Mouse (Mus musculus) gastrocnemius, adult 18-20 months (tissue): Measurements from ENCODE around the gene Gpr62. TPM values are rescaled to one million over a fixed set of nuclear protein-coding genes. Genes with fewer than 3 reads are reported as not detected.

ENCODE experiments used
- DNase-seq: peaks from one replicate; pipeline ENCODE4 v3.0.0; 2021; ENCODE audit warnings: low spot score
- total RNA-seq, 2 experiments: library from RNA; stranded (reverse); gene quantifications; 2 replicates each; pipeline ENCODE4 v1.2.3; 2021

Gpr62 gene
- total RNA-seq, 2 experiments from 2014 or later: 0.14 to 0.21 TPM

DNA sequence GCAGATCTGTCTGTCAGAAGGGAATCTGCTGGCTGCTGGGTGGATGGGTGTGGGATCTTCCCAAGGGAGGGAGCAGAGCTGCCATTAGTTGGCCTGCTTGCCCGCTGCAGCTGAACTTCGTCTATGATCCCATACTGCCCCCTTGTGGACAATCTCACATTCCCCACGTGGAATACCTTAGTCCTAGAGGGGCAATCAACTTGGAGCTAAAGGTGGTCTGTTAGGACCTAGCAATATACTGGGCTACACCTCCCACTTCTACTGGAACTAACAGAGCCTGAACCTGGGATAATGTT, 43.9 kb downstream of the Gpr62 start:
- peak; percentile 93 for DNase-seq

DNA sequence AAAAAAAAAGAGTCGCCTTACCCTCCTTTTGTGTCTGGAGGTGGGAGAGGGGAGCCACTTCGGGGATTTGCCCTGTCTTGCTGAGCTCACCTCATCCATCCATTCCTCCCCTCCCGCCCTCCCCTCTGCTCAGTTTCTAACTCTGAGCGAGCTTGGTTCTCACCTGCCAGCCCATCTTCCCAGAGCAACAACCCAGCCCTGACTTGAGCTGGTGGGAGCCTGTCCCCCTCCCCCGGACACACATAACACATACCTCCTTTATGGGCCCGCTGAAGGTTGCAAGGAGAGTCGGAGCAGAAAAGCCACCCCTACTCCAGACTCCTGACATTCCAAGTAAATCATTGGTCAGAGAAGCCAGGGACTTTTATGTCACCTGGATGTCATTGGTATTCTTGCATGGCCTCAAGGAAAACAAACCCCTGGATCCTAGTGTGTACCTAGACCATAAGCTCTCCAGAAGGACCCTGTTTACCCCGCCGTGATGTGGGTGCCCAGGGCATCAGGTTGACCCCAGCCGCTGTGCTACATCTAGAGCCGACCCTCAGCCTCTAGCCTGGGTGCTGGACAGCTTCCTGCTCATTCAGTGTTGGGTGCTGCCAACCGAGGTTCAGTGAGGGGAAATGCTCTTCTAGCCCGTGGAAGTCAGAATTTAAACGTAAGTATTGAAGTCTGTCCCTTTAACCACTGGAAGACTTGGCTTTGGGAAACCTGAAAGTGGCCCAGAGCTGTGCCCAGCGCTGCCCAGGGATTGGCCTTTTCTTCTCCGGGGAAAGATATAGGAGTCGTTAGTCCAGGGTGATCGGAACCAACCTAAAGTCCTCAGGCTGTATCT, 44.5 kb downstream of the Gpr62 start:
- DNase-seq: no peak

DNA sequence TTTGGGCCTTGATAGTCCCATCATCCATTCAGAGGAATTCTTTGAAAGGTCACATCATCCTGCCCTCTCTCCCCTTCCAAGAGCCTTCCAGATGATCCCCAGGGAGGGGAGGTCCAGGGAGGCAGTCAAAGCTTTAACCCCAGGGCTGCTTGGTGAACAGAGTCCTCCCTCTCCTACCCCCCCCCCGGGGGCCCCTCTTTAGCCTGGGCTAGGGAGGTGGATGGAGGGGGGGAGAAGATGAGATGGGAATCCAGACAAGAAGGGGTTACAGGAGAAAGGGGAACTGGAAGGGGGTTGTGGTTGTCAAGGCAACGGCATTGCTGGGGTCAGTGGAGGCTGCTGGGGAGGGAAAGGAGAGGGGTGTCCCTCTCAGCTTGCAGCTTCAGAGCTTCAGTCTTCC, 45.1 kb downstream of the Gpr62 start:
- DNase-seq: no peak

DNA sequence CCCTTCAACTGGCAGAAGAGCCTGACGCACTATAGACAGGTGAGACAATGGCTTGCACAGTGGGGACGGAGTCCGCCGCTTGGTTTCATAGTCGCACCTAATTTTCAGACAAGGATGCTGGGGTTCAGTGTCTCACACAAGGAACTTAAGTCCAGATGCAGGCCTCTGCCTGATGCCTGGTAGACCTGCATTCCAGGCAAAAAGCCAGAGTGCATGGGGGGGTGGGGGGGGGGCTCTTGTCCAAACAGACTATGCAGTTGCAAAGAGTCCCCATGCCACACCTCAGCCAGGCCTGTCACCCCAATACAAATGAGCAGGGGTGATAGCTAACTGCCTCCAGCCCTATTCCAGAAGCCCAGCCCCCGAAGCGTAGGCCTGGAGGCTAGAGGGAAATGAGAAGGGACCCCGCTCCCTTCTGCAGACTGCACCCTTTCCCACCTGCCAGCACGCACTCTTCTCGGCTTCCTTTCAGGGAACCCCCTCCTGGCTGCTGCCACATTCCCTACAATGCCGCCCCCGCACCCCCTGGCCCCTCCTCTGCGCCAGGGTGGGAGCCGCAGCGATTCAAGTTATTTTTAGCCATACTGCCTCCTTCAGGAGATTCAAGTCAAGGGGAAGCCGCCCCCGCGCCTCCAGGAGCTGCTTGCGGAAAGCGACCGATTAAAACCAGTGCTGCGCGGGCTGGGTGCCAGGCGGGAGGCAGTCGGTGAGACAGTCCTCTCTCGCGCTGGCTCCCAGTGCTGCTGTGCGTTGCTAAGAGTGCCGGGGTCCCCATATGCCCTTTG, 47.7 kb downstream of the Gpr62 start:
- DNase-seq: peak; percentile 55

DNA sequence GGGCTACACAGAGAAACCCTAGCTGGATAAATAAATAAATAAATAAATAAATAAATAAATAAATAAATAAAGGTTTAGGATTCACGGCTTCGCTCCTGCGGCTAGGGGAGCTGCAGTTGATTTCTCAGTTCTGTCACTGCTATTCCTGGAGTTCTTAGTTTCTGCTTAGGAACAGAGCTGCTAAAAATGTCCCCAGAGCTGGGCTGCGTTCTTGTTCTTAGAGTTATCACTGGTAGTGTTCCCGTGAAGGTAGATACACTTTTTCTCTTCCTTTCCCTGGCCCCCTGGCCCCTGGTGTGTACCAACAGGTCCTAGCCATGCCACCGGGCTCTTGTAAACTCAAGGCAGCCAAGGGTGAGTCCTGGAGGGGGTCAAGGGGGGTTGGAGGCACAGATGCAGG, 48.9 kb downstream of the Gpr62 start:
- no peak for DNase-seq

Other genes starting within 250 kb of the Gpr62 start
- under 1 TPM in 1 of 2 experiments, not detected in 1; 0.11 TPM for gene Tlr9, start 243.3 kb downstream of the Gpr62 start, total RNA-seq
- gene Alas1, start 217.3 kb downstream of the Gpr62 start, total RNA-seq: 100 to 1,000 TPM; 206 to 228 TPM
- gene Poc1a, start 184.9 kb downstream of the Gpr62 start, total RNA-seq: 1 to 10 TPM; 1.8 to 1.9 TPM
- gene Dusp7, start 97.3 kb downstream of the Gpr62 start, total RNA-seq: 10 to 100 TPM; 15.3 to 27.6 TPM
- gene Rpl29, start 36.5 kb downstream of the Gpr62 start, total RNA-seq: 100 to 1,000 TPM; 280 to 298 TPM
- gene Acy1, start 27.6 kb downstream of the Gpr62 start, total RNA-seq: 10 to 100 TPM; 10.0 to 13.0 TPM
- gene Abhd14b, start 18.5 kb downstream of the Gpr62 start, total RNA-seq: 1 to 10 TPM; 4.0 to 4.1 TPM
- gene Abhd14a, start 18.3 kb downstream of the Gpr62 start, total RNA-seq: 10 to 100 TPM; 16.9 to 17.0 TPM
- gene Pcbp4, start 12.6 kb downstream of the Gpr62 start, total RNA-seq: 10 to 100 TPM; 54.7 to 69.6 TPM
- gene Rrp9, start 10.0 kb upstream of the Gpr62 start, total RNA-seq: 10 to 100 TPM; 19.8 to 21.7 TPM
- gene Parp3, start 11.0 kb upstream of the Gpr62 start, total RNA-seq: 10 to 100 TPM; 68.1 to 69.4 TPM
- not detected for gene Iqcf1, start 34.0 kb upstream of the Gpr62 start, total RNA-seq
- gene Iqcf5, start 48.6 kb upstream of the Gpr62 start, total RNA-seq: not detected
- gene Iqcf3, start 95.7 kb upstream of the Gpr62 start, total RNA-seq: not detected
- gene Iqcf4, start 105.1 kb upstream of the Gpr62 start, total RNA-seq: not detected
- not detected for gene Iqcf6, start 160.6 kb upstream of the Gpr62 start, total RNA-seq
- not detected for gene Grm2, start 190.1 kb upstream of the Gpr62 start, total RNA-seq
- gene Tex264, start 220.0 kb upstream of the Gpr62 start, total RNA-seq: 10 to 100 TPM; 29.8 to 30.6 TPM